Mouse (Mus musculus): Measurements from ENCODE around the gene Nbas.

DNA sequence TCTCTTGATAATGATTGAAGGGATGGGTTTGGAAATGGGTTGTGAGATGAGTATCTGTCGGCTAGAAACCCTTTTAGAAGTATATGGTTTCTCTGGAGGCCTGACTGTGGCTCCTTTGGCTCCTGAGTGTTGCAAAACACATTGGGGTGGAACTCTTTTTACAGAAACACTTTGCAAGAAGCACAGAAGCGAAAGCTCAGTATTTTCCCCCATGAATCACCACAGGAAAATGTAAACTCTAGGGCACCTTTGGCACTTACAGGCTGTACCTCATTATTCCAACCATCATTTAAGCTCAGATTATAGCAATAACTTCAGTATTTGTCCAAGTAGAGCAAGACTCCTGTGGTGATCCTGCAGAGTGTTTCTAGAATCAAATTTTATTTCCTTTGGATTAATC lies 180.0 kb downstream of the Nbas start:
- TF ChIP-seq CTCF (IDR thresholded peaks at IDR 0.05; ENCODE audit: borderline replicate concordance, control insufficient read depth, extremely low read depth, insufficient read depth, low read length, poor library complexity) (no peak), POLR2A (IDR thresholded peaks at IDR 0.05; ENCODE audit: control insufficient read depth, extremely low read depth, insufficient read depth, low read length, poor library complexity) (no peak)
